26 mouse cellular contexts compared by ENCODE assay signal in the genomic region with DNA sequence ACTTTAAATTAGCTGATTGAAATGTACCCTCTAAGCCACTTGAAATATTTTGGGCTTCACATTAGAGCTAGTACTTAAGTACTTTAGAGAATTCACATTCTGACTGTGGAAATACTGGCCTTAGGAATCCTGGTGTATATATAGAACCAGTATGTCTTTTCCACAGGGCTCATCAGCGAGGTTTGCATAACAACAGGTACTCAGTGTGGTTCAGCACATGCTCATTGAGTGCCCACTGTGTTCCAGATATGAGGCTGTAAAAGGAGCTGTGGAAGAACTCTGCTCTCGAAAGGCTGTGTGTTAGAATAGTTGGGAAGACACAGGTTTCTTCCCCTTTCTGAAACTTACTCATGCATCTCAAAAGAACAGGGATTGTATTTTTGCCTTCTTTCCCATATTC. TPM values are rescaled to one million over a fixed set of nuclear protein-coding genes. Genes with fewer than 3 reads are reported as not detected.
DNase-seq lines count a peak whose midpoint lies in the region; TF ChIP-seq lines count a peak whose summit lies in the region.
"Had no signal": no experiment of that assay in that cellular context is flagged by ENCODE, and none has a peak within 500 bp of the region (broad histone marks: within the 10 kb centered on the region; RNA-seq: fewer than 3 reads in every experiment).

No protein-coding gene starts in this region.

- no peak overlapping the region for H3K4me3 ChIP-seq in ES-E14 (ENCODE audit: insufficient read depth in 1 of 2, low read depth in 1 of 2, low read length in 2 of 2, poor library complexity in 1 of 2, severe bottlenecking in 1 of 2)
- no peak overlapping the region for H3K4me3 ChIP-seq in thymus, adult 2 months (ENCODE audit: control insufficient read depth, insufficient read depth, low read length)

- in situ Hi-C loops in ES-E14 (cut with MboI; ENCODE audit: low sequenced_read_pairs in 2 of 2, unreplicated experiment in 2 of 2), result no loop called here

- WGBS in thymus, adult 2 months, result 81% methylated on average over 2 of the region's 2 CpGs

- H3K4me1 ChIP-seq in ES-E14 (ENCODE audit: control insufficient read depth in 2 of 2, insufficient read depth in 2 of 2, low read length in 2 of 2, poor library complexity in 1 of 2), result no peaks in the 10 kb centered on the region
- H3K4me1 ChIP-seq in thymus, adult 2 months (replicated peaks; ENCODE audit: control insufficient read depth, insufficient read depth, low read length), result no peaks in the 10 kb centered on the region

- no peak overlapping the region for H3K9ac ChIP-seq in ES-E14 (ENCODE audit: insufficient read depth, low read depth, low read length, poor library complexity, severe bottlenecking)

- no peaks in the 10 kb centered on the region for H3K36me3 ChIP-seq in ES-E14 (ENCODE audit: control insufficient read depth, insufficient read depth, low read length, poor library complexity, severe bottlenecking)
- H3K36me3 ChIP-seq in thymus, adult 2 months (ENCODE audit: control insufficient read depth, insufficient read depth, low read length), result no peaks in the 10 kb centered on the region
- H3K36me3 ChIP-seq: G1E had no signal

- no peaks in the 10 kb centered on the region for H3K27me3 ChIP-seq in thymus, adult 2 months (ENCODE audit: control insufficient read depth, insufficient read depth, low read length)
- H3K27me3 ChIP-seq: CH12.LX had no signal

- no peak for TF ChIP-seq CTCF in thymus, adult 2 months (IDR thresholded peaks at IDR 0.05; ENCODE audit: borderline replicate concordance, control insufficient read depth, extremely low read depth, insufficient read depth, low read length, poor library complexity)

- H3K9me3 ChIP-seq in ES-E14 (ENCODE audit: control insufficient read depth, insufficient read depth, low read depth, low read length), result no peaks in the 10 kb centered on the region

- no peak overlapping the region for H3K27ac ChIP-seq in ES-E14 (ENCODE audit: insufficient read depth, low read depth, low read length, poor library complexity, severe bottlenecking)
- no peak overlapping the region for H3K27ac ChIP-seq in thymus, adult 2 months (ENCODE audit: control insufficient read depth, insufficient read depth, low read length)

- TF ChIP-seq POLR2A in thymus, adult 2 months (IDR thresholded peaks at IDR 0.05; ENCODE audit: control insufficient read depth, extremely low read depth, insufficient read depth, low read length, poor library complexity), result no peak

- DNase-seq in ES-CJ7 (ENCODE audit: low read depth, low spot score) (peak; percentile 20), ES-E14 (ENCODE audit: low read depth, low spot score) (no peak), R1 (ENCODE audit: low read depth, low spot score) (peak; percentile 67), ZHBTc4 (ENCODE audit: low read depth, low spot score) (peak; percentile 45)
- DNase-seq in neural tube, embryonic 10.5 days (ENCODE audit: extremely low spot score, low spot score), result no peak
- DNase-seq in thymus, adult 2 months, result no peak
- DNase-seq in gastrocnemius, adult 8-10 months (ENCODE audit: low spot score in 2 of 2), result no peak
- DNase-seq in natural killer cell, adult 2 months (ENCODE audit: low spot score in 2 of 2), result no peak
- DNase-seq: adrenal gland, adult 2 months; adrenal gland, adult 8-10 months; adrenal gland, postnatal 10 days; adrenal gland, postnatal 14 days; adrenal gland, postnatal 25 days; adrenal gland, postnatal 36 days; B cell, adult 2 months; cerebellum, adult 11 months; cerebellum, adult 11-12 months; cerebellum, adult 18-20 months; cerebellum, adult 2 months; cerebellum, adult 8-10 months; cerebellum, adult 9-10 months had no signal

TF ChIP-seq in ES-E14, 5 proteins besides CTCF, POLR2A, EP300 and RAD21:
- TF ChIP-seq CHD2 (IDR thresholded peaks at IDR 0.05; ENCODE audit: low read depth, low read length), result 0 out of 2 replicates have a peak, but pooled peaks have one; percentile 9
- no peak for TF ChIP-seq HCFC1 (IDR thresholded peaks at IDR 0.05; ENCODE audit: borderline replicate concordance, insufficient read depth, low read length)
- TF ChIP-seq MAFK (IDR thresholded peaks at IDR 0.05; ENCODE audit: insufficient read depth, low read depth, low read length), result no peak
- no peak for TF ChIP-seq ZNF384 (IDR thresholded peaks at IDR 0.05; ENCODE audit: low read depth, low read length)
- TF ChIP-seq ZC3H11A (IDR thresholded peaks at IDR 0.05; ENCODE audit: borderline replicate concordance, low read depth, low read length), result no peak

RNA-seq across cellular contexts. Expression of a gene that starts 7.0 kb away (rescaled TPM):
- 6.3 and 8.0 TPM in 2 replicates for total RNA-seq in ES-E14 (2012; rRNA removed)
- 1.0 and 1.1 TPM in 2 replicates for polyA plus RNA-seq in thymus, adult 2 months (2012; rRNA removed)
- total RNA-seq in gastrocnemius, adult 8-10 months (2022), result 1 to 10 TPM; 3.1 to 4.7 (median 3.7) TPM
- total RNA-seq: CH12.LX, MEL had no signal
- polyA plus RNA-seq: CD4-positive, CD25-positive, alpha-beta regulatory T cell, adult 4 months; G1E; Patski had no signal

Comparison
In these comparisons a context has a peak if more than half of its experiments do, and no peak if none do; other contexts are left out.
1. DNase-seq: peak in ES-CJ7 (single experiment), R1 (single experiment) and ZHBTc4 (single experiment); none in ES-E14 (single experiment), neural tube, embryonic 10.5 days (single experiment), thymus, adult 2 months (single experiment), gastrocnemius, adult 8-10 months (0 of 2) and natural killer cell, adult 2 months (0 of 2).